Mouse (Mus musculus) ZHBTc4 (cell line): ENCODE data around the gene Tssc4.

Experiments used
- DNase-seq: peaks from one replicate; pipeline ENCODE4 v3.0.0-alpha.2; 2011; ENCODE audit warnings: low read depth, low spot score

The Tssc4 gene

DNA sequence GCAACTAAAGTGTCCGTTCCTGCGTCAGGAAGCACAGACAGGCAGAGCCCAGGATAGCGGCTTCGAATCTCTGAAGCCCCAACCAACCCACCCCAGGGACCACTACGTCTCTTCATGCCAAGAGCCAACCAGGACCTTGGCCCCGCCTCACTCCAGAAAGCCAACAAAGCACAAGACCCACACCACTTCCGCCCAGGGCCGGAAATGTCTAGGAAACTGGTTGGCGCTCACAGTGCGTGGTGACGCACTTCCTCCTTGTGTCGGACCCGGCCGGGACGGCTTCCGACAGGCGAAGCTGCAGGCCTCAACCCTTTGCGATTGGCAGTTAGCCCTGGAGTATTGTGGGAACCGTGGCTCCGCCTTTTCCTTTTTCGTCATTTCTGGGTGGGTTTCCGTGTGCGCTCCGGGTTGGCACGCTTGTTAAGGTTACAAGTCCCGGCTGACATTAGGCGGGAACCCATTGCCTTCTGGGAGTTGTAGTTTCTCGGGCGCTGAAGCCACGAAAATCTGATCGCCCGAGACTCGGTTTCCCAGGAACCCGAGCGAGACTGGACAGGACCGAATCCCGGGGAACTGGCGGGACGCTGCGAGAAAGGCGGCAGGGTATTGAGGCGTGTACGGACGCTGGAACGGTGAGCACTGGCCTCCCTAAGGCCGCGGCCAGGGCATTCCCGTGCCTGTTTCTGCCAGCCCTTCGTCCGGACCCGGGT is at the start of gene Tssc4:
Tssc4 (plus strand) TSS at position 368 of the 710 bp plus-strand sequence.
- DNase-seq, result peak; percentile 100

DNA sequence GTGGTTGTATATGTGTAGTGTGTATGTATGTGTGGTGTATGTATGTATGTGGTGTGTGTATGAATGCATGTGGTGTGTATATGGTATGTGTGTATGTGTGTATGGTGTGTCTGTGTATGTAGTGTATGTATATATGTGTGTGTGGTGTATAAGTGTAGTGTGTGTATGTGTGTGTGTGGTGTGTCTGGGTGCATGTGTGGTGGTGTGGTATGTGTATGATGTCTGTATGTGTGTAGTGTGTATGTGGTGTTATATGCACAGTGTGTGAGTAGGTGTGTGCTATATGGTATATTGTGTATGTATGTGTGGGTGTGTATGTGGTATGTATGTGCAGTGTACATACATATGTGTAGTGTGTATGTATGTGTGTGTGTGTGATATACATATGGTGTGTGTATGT is 49.0 kb upstream of the Tssc4 start:
- no peak for DNase-seq

DNA sequence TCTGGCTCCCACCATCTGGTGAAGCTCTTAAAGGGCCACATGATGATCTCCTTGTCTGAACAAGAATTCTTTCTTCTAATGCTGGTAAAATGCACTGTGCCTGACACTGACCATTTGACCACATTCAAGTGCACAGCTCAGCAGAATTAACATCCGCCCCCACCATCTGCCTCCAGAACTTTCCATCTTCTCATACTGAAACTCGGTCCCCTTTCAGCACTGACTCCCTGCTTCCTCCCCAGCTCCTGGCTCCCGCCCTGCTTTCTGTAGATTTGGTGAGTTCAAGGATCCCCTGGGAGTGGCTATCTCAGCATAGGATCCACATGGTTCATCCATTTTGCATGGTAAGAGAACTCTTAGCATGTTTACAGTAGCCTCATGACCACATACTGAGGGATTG is 48.3 kb upstream of the Tssc4 start:
- DNase-seq, result no peak

DNA sequence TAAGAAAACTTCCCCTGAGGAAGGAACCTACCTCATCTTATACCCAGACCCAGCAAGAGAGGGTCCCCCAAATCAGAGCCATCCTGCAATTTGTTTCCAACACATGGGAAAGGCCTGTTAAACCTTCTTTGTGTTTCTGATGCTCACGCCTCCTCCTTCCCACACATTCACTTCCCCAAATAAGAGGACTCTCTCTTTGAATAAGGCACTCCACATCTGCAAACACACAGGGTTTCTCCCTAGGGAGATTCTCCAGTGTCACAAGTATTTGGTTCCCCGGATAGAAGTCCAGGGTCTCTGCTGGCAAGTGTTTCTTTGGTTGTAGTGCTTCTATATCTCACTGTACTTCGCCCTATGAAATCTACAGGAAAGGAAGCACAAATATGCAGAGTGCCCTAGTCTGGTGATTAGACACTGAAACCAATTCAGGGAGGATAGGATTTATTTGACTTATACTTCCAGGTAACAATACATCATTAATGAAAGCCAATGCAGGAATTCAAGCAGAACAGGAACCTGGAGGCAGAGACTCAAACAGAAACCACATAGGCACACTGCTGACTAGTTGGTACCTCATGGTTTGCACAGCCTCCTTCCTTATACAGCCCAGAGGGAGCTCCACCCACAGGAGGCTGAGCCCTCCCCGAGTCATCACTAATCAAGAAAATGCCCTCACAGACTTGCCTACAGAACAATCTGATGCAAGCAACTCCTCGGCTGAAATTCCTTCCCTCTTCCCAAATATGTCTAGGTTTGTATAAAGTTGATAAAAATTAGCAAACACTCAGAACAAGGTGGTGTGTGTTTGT is 47.5 kb upstream of the Tssc4 start:
- DNase-seq, result no peak

DNA sequence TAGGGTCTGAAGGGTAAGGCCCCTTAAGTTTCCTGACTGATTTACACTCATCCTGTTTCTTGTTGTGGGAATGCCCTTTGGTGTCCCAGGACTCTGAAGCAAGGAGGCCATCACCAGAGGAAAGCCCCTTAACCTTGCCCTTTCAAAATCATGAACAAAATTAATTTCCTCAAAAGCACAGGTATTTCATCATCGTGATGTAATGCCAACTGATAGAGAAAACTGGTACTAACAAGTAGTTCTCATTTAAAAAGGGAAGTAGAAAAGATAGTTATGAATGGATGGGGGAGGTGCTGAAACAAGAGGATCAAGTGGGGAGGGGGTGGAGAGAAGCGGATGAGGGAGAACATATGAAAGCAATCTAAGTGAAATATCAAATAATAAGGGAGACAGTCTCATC is 45.5 kb upstream of the Tssc4 start:
- DNase-seq, result no peak

DNA sequence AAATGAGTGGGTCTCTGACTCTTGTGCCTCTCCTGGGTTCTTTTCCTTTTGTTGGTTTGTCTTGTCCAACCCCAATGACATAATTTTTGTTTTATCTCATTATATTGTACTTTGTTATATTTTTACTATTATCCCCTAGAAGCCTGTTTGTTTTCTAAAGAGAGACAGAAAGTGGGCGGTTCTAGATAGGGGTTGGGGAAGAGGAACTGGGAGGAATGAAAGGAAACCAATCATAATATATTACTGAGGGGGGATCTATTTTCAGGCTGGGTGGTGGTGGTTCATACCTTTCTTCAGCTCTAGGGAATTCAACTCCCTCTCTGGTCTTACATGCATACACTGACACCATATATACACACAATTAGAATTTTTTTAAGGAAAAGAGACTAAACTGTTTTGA is 44.8 kb upstream of the Tssc4 start:
- DNase-seq, result no peak

DNA sequence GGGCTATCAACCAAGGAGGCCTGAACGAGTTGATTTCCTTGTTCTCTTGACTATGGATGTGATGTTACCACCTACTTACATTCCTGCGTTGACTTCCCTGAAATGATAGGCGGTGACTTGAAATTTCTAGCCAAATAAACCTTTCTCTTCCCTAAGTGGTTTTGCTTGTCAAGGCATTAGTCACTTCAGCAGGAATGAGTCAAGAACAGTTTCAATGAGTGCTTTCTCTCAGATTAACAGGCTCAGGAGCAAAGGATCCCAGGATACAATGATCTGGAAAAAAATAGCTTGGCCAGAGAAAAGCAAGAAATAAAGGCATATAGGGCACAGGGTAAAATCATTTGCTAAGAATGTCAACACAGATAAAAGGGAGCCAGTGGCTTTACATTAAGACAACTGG is 43.6 kb upstream of the Tssc4 start:
- DNase-seq, result no peak

DNA sequence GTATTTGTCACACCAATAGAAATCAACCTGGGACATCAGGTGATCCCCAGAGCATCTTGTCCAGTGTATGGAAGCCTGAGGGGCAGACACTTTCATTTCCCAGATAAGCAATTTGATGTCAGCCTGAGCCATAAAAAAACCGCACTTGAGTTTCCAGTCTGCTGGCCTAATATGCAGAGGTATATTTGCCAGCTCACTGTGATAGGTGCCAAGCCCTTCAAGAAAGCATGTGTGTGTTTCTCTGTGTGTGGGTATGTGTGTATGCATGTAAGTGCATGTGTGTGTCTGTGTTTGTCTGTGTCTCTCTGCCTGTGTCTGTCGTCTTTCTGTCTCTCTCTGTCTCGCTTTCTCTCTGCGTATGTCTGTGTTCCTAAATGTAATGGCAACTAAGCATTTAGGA is 41.9 kb upstream of the Tssc4 start:
- DNase-seq, result no peak

DNA sequence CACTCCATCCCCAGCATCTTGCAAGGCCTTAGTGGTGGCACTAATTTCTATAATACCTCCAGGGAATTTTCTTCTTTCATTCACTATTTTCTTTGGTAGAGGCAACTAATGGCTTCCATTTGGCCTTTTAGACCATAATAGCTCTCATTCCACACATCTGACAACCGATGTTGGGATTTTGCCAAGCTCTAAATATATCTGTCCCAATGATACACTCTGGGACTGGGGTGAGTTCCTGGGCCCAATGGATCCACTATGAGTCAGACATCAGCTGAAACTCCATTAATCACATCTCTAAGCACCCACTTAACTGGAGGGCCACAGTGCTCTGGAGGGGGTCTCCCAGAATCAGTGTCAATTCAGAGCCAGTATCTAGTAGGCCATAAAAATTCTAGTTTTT is 37.2 kb upstream of the Tssc4 start:
- DNase-seq, result no peak

DNA sequence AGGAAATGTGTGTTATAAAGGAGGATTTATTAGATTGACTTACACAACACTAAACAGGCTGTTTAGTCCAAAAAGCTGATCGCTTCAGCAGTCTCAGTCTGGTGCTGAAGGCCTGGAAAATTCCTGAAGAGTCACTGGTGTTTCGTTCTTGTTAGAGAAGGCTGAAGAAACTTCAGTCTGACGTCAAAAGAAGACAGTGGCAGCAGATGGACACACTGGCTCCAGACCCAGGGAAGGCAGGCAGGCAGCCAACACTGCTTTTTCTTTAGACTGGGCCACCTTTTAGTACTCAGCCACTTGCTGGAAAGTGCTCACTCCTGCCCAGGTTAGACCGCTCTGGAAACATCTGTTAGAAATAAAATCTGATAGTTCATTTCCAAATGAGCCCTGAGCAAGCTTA is 35.5 kb upstream of the Tssc4 start:
- no peak for DNase-seq

DNA sequence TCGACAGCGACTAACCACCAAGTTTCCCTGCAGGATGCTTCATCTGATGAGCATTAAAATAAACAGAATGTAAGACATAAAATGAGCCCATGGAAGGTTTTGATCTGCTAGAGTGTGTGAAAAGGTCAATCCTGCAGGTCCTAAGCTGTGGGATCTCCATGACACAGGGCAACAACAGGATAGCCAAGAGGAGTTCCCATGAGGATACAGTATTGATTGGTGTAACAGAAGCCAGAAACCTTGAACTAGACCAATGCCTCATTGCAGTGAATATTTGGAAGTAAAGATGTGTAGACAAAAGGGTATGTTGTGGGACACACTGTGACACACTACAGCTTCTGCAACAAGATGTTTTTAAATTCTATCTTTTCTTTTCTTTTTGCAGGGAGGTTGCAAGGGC is 34.9 kb upstream of the Tssc4 start:
- no peak for DNase-seq

DNA sequence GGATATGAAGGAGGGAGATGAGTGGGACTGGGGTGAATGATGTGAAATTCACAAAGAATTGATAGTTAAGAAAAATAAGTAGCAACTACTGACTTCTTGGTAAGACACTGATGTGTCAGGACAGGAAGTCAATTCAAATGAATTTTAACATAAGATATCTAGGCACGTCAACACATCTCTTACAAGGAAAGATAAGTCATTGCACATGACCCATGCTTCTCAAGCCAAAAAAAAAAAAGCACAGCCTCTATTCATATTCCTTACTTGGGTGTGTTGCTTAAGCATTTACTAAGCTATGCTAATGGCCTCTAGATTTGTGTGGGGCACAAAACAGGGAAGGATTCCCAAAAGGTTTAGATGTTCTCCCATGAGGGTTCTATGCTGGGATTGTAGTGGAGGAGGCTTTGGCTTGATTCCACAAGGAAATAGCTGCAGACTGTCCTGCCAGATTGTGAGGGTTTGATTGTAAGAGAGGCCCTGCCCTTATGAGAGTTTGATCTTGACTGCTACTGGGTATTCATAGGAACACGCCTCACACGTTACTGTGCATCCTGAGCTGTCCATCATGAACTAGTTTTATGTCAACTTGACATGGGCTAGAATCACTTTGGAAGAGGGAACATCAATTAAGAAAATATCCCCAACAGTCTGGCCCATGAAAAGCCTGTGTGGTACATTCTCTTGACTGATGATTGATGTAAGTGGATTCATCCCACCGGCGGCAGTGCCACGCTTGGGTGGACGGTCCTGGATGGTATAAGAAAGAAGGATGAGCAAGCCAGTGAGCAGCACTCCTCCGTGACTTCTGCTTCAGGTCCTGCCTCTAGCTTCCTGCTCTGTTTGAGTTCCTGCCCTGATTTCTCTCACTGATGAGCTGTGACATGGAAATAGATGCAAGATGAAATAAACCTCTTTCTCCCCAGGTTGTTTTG is 34.3 kb upstream of the Tssc4 start:
- no peak for DNase-seq

DNA sequence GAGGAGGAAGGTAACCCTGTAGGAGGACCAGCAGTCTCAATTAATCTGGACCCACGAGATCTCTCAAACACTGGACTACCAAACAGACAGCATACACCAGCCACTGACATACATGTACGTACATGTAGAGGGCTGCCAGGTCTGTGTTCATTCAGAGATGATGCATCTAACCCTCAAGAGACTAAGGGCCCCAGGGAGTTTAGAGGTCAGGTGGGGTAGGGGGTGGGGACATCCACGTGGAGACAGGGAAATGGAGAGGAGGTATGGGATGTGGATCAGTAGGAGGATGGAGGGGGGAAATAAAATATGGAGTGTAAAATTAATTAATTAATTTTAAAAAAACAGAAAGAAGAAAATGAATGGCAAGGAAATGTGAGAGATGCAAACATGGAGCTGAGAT is 32.3 kb upstream of the Tssc4 start:
- DNase-seq, result no peak

DNA sequence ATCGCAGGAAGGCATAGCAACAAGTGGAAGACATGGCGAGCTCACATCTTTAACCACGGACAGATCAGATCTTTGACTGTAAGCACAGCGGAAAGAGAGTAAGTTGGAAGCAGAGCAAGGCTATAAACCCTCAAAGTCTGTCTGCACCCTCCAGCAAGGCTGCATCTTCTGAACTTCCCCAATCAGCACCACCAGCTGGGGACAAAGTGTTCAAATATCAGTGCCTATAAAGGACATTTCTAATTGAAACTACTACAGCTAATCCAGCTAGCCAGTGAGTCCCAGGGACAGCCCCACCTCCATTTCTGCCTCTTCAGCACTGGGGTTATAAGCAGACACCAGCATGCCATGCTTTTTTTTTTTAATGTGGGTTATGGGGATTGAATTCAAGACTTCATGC is 31.7 kb upstream of the Tssc4 start:
- no peak for DNase-seq

DNA sequence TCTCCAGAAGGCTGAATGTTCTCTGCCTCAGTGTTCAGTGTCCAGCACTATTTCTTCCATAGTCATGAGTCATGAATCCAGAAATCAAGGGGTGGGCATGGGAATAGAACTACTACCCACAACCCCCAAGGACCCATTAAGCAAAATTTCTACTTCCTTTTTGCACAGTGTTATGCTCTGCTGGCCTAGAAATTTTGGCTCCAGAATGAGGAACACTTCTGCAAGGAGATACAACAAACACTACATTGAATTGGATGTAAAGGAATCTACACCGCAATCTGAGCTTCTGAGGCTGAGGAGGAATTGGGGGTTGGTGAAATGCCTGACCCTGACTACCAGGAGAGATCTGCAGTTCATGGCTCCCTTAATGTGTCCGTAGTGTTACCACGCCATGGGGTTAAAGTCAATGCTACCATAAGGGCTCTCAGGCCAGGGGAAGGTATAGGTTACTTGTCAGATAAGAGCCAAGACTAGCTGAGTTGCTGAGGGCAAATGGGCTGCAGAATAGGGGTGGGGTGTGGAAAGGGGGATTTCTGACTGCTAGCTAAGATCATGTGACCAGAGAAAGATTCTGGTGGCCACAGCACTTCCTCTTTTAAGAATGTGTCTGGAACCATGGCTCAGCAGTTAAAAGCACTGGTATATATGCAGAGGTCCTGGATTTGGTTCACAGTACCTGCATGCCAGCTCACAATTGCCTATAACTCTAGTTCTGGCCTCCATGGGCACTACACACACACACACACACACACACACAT is 30.7 kb upstream of the Tssc4 start:
- DNase-seq, result no peak

DNA sequence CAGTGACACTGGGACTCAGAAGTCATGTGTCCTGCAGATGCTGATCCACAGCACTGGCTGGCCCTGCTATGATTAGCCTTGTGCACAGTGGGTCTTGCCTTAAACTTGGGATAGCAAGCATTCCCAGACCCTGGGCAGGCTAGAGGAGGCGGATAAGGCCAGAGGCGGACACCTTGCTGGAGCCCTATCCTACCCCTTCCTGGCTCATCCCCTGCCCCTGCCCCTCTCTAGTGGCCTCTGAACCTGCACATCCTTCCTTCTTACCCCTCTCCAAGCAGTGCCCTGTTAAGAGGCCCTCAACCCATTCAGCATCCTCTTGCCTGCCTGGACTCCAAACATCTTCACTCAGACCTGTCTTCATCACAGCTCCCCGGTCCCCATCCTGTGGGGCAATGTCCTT is 28.5 kb upstream of the Tssc4 start:
- no peak for DNase-seq

DNA sequence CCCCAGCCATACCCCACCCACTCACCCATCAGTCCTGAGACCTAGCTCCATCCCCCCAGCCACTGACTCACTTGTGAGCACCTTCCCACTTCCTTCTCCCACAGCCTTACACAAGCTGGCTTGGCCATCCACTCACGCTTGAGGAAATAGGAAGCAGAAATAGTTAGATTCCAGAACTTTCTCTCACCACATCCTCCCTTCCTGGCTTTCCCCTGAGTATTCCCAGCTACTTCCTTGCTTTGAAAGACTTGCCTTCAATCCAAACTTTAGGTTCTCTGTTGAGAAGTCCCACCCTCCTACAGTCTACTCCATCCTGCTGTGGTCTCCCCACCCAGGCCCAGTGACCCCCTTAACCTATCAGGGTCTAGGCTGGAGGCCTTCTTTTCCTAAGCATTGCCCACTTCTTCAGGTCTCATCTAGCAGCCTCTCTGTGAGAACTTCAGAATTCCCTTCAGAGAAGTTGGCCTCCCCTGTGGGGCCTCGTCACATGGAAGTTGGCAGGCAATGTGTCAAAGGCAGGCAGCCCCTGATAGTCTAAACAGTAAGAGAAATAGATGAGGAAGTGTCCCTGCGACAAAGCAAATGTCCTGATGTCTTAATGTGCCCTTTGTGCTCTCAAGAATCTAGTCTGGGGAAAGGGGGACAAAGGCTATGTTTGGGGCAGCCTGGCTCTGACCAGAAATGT is 27.8 kb upstream of the Tssc4 start:
- no peak for DNase-seq

DNA sequence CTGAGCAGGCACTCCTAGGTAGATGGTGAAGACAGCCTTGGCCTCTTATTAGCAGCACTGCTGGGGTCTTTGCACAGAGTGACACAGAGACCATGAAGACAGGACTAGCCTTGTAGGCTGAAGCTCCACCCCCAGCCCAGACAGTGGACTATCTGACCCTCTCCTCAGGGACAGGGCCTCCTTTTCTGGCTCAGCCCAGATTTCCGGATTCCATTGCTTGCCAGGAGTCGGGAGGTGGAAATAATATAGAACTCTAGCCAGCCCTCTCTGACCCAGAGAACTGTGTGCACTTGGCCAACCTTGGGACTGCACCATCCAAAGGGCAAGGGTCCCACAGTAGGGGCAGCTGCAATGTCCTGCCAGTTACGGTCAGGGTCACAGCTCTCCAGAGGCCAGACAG is 27.0 kb upstream of the Tssc4 start:
- DNase-seq, result no peak

DNA sequence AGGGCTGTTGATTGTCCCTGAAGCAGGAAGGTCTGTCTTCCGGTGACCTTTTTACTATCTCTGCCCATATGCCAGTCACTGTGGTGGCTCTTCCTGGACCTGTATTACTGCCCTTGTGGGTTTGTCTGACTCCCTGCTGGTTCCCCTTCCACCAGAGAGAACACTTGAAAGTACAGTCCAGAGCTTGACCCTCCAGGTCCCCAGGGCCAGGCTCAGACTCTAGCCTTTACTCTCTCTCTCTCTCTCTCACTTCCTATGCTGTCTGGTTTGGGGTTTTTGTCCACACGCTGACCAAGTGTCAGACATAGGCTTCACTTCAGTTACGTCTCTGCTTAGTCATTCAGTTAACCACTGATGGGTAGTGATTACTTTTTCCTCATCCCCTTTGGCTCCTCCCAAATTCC is 26.1 kb upstream of the Tssc4 start:
- no peak for DNase-seq

DNA sequence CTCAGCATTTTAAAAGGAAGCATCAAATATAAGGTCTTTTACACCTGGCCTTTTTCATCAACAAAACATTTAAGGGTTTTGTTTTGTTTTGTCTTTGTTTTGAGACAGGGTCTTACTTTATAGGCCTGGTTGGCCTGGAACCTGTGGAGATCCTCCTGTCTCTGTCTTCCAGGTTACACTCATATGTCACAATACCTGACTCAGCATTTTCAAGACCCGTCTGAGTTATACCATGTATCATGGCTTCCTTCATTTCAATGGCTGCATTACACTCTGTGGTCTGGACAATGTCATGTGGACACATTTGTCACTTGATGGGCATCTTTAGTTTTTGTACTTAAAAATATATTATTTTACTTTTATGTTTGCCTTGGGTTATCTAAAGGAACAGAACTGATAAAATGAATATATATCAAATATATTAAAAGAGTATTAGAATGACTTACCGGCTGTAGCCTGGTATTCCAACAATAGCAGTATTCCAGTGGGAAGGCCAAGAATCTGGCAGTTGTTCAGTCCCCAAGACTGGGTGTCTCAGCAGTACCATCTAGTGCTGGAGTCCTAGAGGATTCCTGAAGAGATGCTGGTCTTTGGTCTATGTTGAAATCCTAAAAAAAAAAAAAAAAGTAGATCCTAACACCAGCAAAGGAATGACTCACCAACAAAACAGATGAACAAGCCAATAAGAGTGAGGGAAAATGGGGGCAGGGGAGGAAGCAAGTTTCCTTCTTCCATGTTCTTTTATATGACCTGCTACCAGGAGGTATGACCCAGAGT is 24.8 kb upstream of the Tssc4 start:
- DNase-seq, result no peak
